ENCODE assay signal across 9 mouse cellular contexts in the genomic region with DNA sequence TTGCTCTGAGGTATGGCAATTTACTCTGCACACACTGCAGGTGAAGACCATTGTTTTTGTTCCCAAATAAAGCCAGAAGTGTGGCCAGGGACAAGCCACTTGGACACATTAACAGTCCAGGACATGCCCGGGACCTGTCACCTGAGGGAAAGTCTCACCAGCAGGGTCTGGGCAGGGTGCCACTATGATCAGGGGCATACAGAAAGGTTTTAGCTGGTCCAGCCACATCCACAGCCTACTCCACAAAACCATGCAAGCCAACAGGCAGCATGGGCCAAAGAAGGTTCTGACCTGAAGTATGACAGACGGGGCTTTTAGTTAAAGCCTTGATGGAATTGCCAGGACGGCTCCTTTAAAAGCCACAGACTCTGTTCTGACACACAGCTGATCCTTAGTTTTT. TPM values are rescaled to one million over a fixed set of nuclear protein-coding genes. Genes with fewer than 3 reads are reported as not detected.
DNase-seq lines count a peak whose midpoint lies in the region; ATAC-seq and TF ChIP-seq lines count a peak whose summit lies in the region.
"Had no signal": no experiment of that assay in that cellular context is flagged by ENCODE, and none has a peak within 500 bp of the region (broad histone marks: within the 10 kb centered on the region; RNA-seq: fewer than 3 reads in every experiment).

No protein-coding gene starts in this region.

- H3K4me3 ChIP-seq in gastrocnemius, adult 2 months, result no peak overlapping the region
- no peak overlapping the region for H3K4me3 ChIP-seq in brown adipose tissue, adult 24 weeks (ENCODE audit: insufficient read depth, low read depth, low read length)
- H3K4me3 ChIP-seq in forebrain, embryonic 13.5 days, result no peak overlapping the region

- TF ChIP-seq CTCF in gastrocnemius, adult 2 months (IDR thresholded peaks at IDR 0.05), result no peak

- intact Hi-C loops in gastrocnemius, adult 2 months (cut with DNase I), result no loop called here

- no peak for ATAC-seq in forebrain, embryonic 13.5 days
- no peak for ATAC-seq in megakaryocyte, adult 5-6 weeks (ENCODE audit: poor library complexity, severe bottlenecking)

- H3K9me3 ChIP-seq in forebrain, embryonic 13.5 days (replicated peaks), result no peaks in the 10 kb centered on the region

- no peaks in the 10 kb centered on the region for H3K27me3 ChIP-seq in forebrain, embryonic 13.5 days

- no peak overlapping the region for H3K9ac ChIP-seq in forebrain, embryonic 13.5 days

- no peaks in the 10 kb centered on the region for H3K4me1 ChIP-seq in brown adipose tissue, adult 24 weeks (ENCODE audit: control insufficient read depth, insufficient read depth, insufficient read length, low read length)
- H3K4me1 ChIP-seq in forebrain, embryonic 13.5 days, result peaks cover 46% of the 10 kb centered on the region

- H3K4me2 ChIP-seq in forebrain, embryonic 13.5 days, result no peak overlapping the region

- WGBS in forebrain, embryonic 13.5 days, result 41% methylated on average over 3 of the region's 3 CpGs

- peaks cover 44% of the 10 kb centered on the region for H3K36me3 ChIP-seq in forebrain, embryonic 13.5 days (ENCODE audit: poor library complexity, severe bottlenecking)

- DNase-seq in gastrocnemius, adult 2 months, result peak; percentile 63
- no peak for DNase-seq in gastrocnemius, postnatal 4 days (ENCODE audit: low spot score in 2 of 2)
- peak; percentile 7 for DNase-seq in induced T-regulatory cell, adult 2 months (ENCODE audit: low read depth)
- DNase-seq in frontal cortex, postnatal 25 days (ENCODE audit: low spot score in 2 of 2), result no peak
- no peak for DNase-seq in adipocyte (ENCODE audit: low spot score)

- peak overlapping the region; percentile 66 for H3K27ac ChIP-seq in gastrocnemius, adult 2 months
- 0 out of 2 replicates have a peak overlapping the region, but pooled peaks have one; percentile 9 for H3K27ac ChIP-seq in brown adipose tissue, adult 24 weeks (replicated peaks; ENCODE audit: low read depth, low read length)
- H3K27ac ChIP-seq in forebrain, embryonic 13.5 days, result peak overlapping the region; percentile 65

RNA-seq across cellular contexts. Expression of gene Rgma, which starts 49.4 kb away (rescaled TPM):
- total RNA-seq in gastrocnemius, adult 2 months (2021), result 10 to 100 TPM; 46.1 to 52.4 TPM
- total RNA-seq in gastrocnemius, postnatal 4 days (2021), result 10 to 100 TPM; 94.6 to 97.6 TPM
- polyA plus RNA-seq in brown adipose tissue, adult 24 weeks (2012; ENCODE audit: insufficient read depth, insufficient read length, missing spikeins), result 12.8 and 14.5 TPM in 2 replicates
- 24.7 and 27.6 TPM in 2 replicates for polyA plus RNA-seq in forebrain, embryonic 13.5 days (2015; fragmentation: Nextera tagmentation; extraction: Ambion mirVana)
- not detected in 2 replicates for total RNA-seq in megakaryocyte, adult 5-6 weeks (2015)
- total RNA-seq in megakaryocyte, adult 5-6 weeks (2017), result not detected in 2 replicates
- total RNA-seq: megakaryocyte progenitor cell, adult 5-6 weeks had no signal

Comparison
In these comparisons a context has a peak if more than half of its experiments do, and no peak if none do; other contexts are left out.
1. DNase-seq: peak in gastrocnemius, adult 2 months (single experiment) and induced T-regulatory cell, adult 2 months (single experiment); none in gastrocnemius, postnatal 4 days (0 of 2), frontal cortex, postnatal 25 days (0 of 2) and adipocyte (single experiment).
2. H3K27ac ChIP-seq: peak in every context shown above with its lines; median percentile 66 in gastrocnemius, adult 2 months; 65 in forebrain, embryonic 13.5 days; 9 in brown adipose tissue, adult 24 weeks.
3. RNA of gene Rgma, which starts 49.4 kb away (total RNA-seq): 94.6 to 97.6 TPM in gastrocnemius, postnatal 4 days and 46.1 to 52.4 TPM in gastrocnemius, adult 2 months; not detected in megakaryocyte, adult 5-6 weeks; every median in the first group is over 10 times any median in the second.